Mouse (Mus musculus): ENCODE measurements at regions not wholly inside any gene's neighbourhood (a gene's known extent, or its start where the extent isn't known, plus 50 kb on each side); places are given as distances from the start of the nearest gene placed in this dataset.

DNA sequence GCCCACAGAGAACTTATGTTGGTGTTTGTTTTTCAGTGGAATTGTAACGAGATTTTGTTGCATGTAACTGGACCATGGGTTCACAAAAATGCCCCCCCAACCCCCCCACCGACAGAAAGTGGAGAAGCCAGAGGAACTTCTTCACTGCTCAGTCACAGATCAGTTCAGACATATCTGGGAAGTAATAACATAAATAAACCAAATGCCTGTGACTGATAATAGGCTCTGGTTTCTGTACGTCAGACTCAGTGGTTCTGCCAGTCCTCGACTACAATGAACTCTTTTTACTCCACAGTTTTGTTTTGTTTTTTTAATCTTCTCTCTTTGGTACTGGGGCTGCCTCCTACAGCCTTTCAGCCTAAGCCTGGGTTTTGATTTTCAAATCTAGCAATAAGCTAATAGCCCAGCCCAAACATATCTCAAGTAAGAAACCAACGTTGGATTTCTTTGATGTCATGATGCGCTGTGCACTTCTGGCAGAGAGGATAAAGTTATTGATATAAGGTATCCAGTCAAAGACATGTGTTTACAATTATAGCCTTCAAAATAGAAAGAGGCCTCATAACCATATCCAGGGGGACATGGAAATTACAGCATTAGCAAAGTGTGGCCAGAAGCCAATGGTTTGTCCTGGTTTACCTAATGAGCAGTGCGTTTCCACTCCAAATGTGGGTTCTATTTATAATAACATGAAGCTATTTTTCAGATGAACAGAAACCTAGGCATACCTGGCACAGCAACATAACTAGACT, 244.0 kb upstream of the Intu start:
- H3K36me3 ChIP-seq (ENCODE audit: control insufficient read depth, insufficient read depth, low read length) = no peaks in the 10 kb centered on the region
- ATAC-seq (ENCODE audit: low FRiP score, low TSS enrichment) = no peak
- WGBS = 45% methylated on average over 7 of the region's 7 CpGs
- no peaks in the 10 kb centered on the region for H3K9me3 ChIP-seq (ENCODE audit: control insufficient read depth, low read length)
- no peak overlapping the region for H3K4me2 ChIP-seq (replicated peaks; ENCODE audit: low read depth)
- no peak for DNase-seq (ENCODE audit: low spot score)
- H3K27me3 ChIP-seq (ENCODE audit: control insufficient read depth, insufficient read depth, low read length) = no peaks in the 10 kb centered on the region
- no peaks in the 10 kb centered on the region for H3K4me1 ChIP-seq (replicated peaks; ENCODE audit: control insufficient read depth, insufficient read depth)
- H3K27ac ChIP-seq (replicated peaks) = no peak overlapping the region
- TF ChIP-seq CTCF (IDR thresholded peaks at IDR 0.05; ENCODE audit: low read depth) = no peak
- no peak for TF ChIP-seq EP300 (optimal IDR thresholded peaks at IDR 0.05)
- no peak overlapping the region for H3K9ac ChIP-seq (ENCODE audit: low read length)
- H3K4me3 ChIP-seq (ENCODE audit: low read depth, low read length) = no peak overlapping the region

DNA sequence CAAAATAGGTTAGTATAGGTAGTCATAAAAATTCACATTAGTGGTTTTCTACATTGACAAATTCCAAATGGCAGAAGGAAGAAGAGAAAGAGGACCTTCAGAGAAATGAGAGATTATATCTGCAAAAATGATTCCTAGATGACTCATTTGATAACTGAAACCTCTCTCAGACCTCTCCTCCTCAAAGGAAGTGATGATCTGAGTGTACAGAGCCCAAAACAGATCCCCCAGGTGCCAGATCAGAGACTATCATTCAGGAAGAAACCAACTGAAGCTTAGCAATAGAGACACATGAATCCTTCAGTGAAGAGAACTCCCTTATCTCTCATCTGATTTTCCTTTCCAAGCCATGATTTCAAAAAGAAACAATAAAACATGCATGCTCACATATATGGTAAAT, 234.0 kb upstream of the Intu start:
- no peaks in the 10 kb centered on the region for H3K9me3 ChIP-seq (ENCODE audit: control insufficient read depth, low read length)
- H3K4me1 ChIP-seq (replicated peaks; ENCODE audit: control insufficient read depth, insufficient read depth) = no peaks in the 10 kb centered on the region
- no peak overlapping the region for H3K27ac ChIP-seq (replicated peaks)
- no peak overlapping the region for H3K4me2 ChIP-seq (replicated peaks; ENCODE audit: low read depth)
- H3K4me3 ChIP-seq (ENCODE audit: low read depth, low read length) = no peak overlapping the region
- ATAC-seq (ENCODE audit: low FRiP score, low TSS enrichment) (no peak), DNase-seq (ENCODE audit: low spot score) (no peak)
- H3K27me3 ChIP-seq (ENCODE audit: control insufficient read depth, insufficient read depth, low read length) = no peaks in the 10 kb centered on the region
- TF ChIP-seq CTCF (IDR thresholded peaks at IDR 0.05; ENCODE audit: low read depth) = no peak
- no peak for TF ChIP-seq EP300 (optimal IDR thresholded peaks at IDR 0.05)
- H3K9ac ChIP-seq (ENCODE audit: low read length) = no peak overlapping the region
- H3K36me3 ChIP-seq (ENCODE audit: control insufficient read depth, insufficient read depth, low read length) = no peaks in the 10 kb centered on the region

- H3K36me3 ChIP-seq (ENCODE audit: control insufficient read depth, insufficient read depth, low read length) = no peaks in the 10 kb centered on the region
- TF ChIP-seq EP300 (optimal IDR thresholded peaks at IDR 0.05) (no peak), CTCF (IDR thresholded peaks at IDR 0.05; ENCODE audit: low read depth) (no peak)
- no peaks in the 10 kb centered on the region for H3K27me3 ChIP-seq (ENCODE audit: control insufficient read depth, insufficient read depth, low read length)
- H3K9me3 ChIP-seq (ENCODE audit: control insufficient read depth, low read length) = no peaks in the 10 kb centered on the region
- no peak overlapping the region for H3K9ac ChIP-seq (ENCODE audit: low read length)
- ATAC-seq (ENCODE audit: low FRiP score, low TSS enrichment) (no peak), DNase-seq (ENCODE audit: low spot score) (no peak)
- no peaks in the 10 kb centered on the region for H3K4me1 ChIP-seq (replicated peaks; ENCODE audit: control insufficient read depth, insufficient read depth)
- no peak overlapping the region for H3K4me2 ChIP-seq (replicated peaks; ENCODE audit: low read depth)
- 80% methylated on average over 5 of the region's 5 CpGs for WGBS
- H3K27ac ChIP-seq (replicated peaks) = no peak overlapping the region
- no peak overlapping the region for H3K4me3 ChIP-seq (ENCODE audit: low read depth, low read length)
Observed at GRCm38 (mm10) chr3:40320319-40320718, 210.8 kb upstream of the Intu start.

GRCm38 (mm10) chr3:40325872-40326803, 204.9 kb upstream of the Intu start:
- Histone ChIP-seq H3K27me3 (ENCODE audit: control insufficient read depth, insufficient read depth, low read length) (no peaks in the 10 kb centered on the region), H3K9me3 (ENCODE audit: control insufficient read depth, low read length) (no peaks in the 10 kb centered on the region), H3K27ac (replicated peaks) (no peak overlapping the region), H3K4me2 (replicated peaks; ENCODE audit: low read depth) (no peak overlapping the region), H3K4me3 (ENCODE audit: low read depth, low read length) (no peak overlapping the region), H3K4me1 (replicated peaks; ENCODE audit: control insufficient read depth, insufficient read depth) (no peaks in the 10 kb centered on the region), H3K9ac (ENCODE audit: low read length) (no peak overlapping the region), H3K36me3 (ENCODE audit: control insufficient read depth, insufficient read depth, low read length) (no peaks in the 10 kb centered on the region)
- WGBS = 83% methylated on average over 22 of the region's 22 CpGs
- no peak for ATAC-seq (ENCODE audit: low FRiP score, low TSS enrichment)
- DNase-seq (ENCODE audit: low spot score) = no peak
- TF ChIP-seq EP300 (optimal IDR thresholded peaks at IDR 0.05) (no peak), CTCF (IDR thresholded peaks at IDR 0.05; ENCODE audit: low read depth) (no peak)

- TF ChIP-seq EP300 (optimal IDR thresholded peaks at IDR 0.05) (no peak), CTCF (IDR thresholded peaks at IDR 0.05; ENCODE audit: low read depth) (no peak)
- Histone ChIP-seq H3K27me3 (ENCODE audit: control insufficient read depth, insufficient read depth, low read length) (no peaks in the 10 kb centered on the region), H3K9me3 (ENCODE audit: control insufficient read depth, low read length) (no peaks in the 10 kb centered on the region), H3K9ac (ENCODE audit: low read length) (no peak overlapping the region), H3K4me1 (replicated peaks; ENCODE audit: control insufficient read depth, insufficient read depth) (no peaks in the 10 kb centered on the region), H3K4me2 (replicated peaks; ENCODE audit: low read depth) (no peak overlapping the region), H3K27ac (replicated peaks) (no peak overlapping the region), H3K4me3 (ENCODE audit: low read depth, low read length) (no peak overlapping the region), H3K36me3 (ENCODE audit: control insufficient read depth, insufficient read depth, low read length) (no peaks in the 10 kb centered on the region)
- no peak for ATAC-seq (ENCODE audit: low FRiP score, low TSS enrichment)
- 82% methylated on average over 5 of the region's 5 CpGs for WGBS
- DNase-seq (ENCODE audit: low spot score) = no peak
Observed at GRCm38 (mm10) chr3:40339492-40340030, 191.5 kb upstream of the Intu start.

Measured in stomach, postnatal 0 days (tissue).